Mouse (Mus musculus) bone marrow, adult 2 months (tissue): Measurements from ENCODE around the gene Klk12.

Experiments
- CTCF ChIP-seq: fragments of 200-500 bp; IDR thresholded peaks from 2 replicates; pipeline ENCODE4 v1.5.1; 2011; ENCODE audit warnings: low read length, control low read depth; ENCODE audit not compliant: control insufficient read depth, insufficient read depth
- POLR2A ChIP-seq: fragments of 200-500 bp; IDR thresholded peaks from 2 replicates; pipeline ENCODE4 v1.6.1; 2011; ENCODE audit warnings: low read depth, mild to moderate bottlenecking, control low read depth, low read length, borderline replicate concordance; ENCODE audit not compliant: control insufficient read depth

DNA sequence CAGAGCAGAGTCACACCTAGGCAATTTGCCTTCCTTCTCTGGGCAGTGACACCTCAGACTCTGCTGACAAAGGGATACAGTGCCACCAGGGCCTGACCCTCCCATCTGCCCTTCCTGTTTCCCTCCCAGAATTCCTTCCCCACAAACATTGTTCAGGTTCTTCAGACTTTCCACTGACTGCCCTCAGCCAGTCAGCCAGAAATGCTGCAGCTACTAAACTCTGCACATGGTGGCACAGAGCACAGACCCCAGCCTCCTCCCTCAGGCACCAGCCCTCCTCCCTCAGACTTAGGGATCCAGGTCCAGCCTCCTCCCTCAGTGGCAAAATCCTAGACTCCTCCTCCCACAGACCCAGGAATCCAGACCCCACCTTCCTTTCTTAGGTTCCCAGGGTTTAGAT lies 48.0 kb downstream of the Klk12 start:
- TF ChIP-seq POLR2A (no peak), CTCF (no peak)
